Mouse (Mus musculus): ENCODE measurements around the gene Vax2.

The Vax2 gene

DNA sequence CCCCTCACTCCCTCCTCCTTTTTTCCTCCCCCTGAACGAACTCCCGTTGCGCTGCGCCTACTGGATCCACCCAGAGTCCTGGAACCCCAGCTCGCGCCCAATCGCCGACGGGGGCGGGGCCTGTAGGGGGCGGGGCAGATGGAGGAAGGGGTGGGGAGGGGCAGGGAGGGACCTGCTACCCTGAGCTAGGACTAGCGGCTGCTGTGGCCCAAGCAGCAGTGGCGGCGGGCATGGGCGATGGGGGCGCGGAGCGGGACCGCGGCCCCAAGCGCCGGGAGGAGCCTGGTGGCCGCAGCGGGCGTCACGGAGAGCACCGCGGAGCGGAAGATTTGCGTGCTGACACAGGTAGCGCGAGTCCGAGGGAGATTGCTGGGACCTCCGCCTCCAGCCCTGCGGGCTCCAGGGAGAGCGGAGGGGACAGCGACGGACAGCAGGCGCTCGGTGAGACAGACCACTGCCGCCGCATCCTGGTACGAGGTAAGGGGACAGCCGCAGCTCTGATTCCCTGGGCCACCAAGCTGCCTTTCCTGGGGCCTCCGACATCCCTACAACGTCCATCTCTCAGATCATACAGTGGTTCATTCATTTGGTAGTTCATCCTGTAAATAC, at the start of gene Vax2:
Gene Vax2, plus strand, starts transcription at position 198 of the 609 bp plus-strand sequence.
- DNase-seq (ENCODE audit: low spot score in 2 of 2) = no peak

DNA sequence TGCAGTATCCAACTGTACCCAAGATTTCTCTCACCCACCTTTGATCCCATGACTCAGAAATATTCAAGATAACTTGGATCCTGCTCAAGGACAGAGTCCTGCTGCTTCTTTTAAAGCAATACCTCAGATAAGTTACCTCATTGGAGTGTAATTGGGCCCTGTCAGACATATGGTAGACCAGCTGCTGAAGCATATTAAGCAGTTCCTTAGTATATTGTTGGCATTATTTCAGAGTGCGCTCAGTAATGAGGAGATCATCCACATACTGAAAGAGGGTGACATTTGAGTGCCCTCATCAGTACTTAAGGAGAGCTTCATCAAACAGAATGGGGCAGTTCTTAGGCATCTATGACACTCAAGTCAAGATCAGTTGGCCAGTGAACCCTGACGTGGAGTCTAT, 46.1 kb upstream of the Vax2 start:
- DNase-seq (ENCODE audit: low spot score in 2 of 2) = no peak

DNA sequence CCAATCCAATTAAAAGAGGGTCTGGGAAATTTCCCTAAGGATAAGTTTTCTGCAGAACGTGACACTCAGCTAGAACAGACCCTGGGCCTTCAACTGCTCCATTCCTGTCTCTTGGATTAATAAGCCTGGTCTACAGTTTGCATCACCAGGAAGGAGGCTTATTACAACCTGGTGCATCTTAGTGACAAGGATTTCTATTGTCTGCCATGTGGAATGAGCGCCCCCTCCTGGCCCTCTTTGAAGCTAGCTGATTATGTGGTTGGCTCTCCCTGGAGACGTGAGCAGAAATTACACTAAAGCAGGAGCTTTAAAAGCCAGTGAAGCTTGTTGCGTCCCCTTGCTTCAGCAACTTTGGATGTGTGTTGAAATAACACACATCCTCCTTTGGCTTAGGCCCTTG, 37.7 kb upstream of the Vax2 start:
- peak; percentile 65 to 74 for DNase-seq (ENCODE audit: low spot score in 2 of 2)

DNA sequence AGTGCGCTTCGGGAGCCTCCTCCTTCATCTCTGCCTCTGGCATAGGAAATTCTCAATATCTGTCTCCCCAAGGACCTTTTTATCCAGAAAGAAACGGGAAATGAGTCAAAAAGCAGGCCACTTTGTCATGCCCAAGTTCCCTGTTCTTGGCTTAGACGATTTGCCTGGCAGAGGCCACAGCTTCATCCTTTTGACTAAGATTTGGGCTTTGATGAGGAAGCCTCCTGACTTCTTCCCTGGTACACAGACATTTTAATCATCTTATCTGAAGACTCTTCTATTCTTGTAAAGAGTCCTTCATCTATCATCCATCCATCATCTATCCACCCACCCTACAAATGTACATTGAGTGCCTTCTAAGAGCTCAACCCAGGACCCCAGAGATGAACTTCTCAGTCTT, 33.3 kb upstream of the Vax2 start, which contains the start of gene Cd207:
Gene Cd207, minus strand, starts transcription at position 101 of the 400 bp plus-strand sequence.
- DNase-seq (ENCODE audit: low spot score in 2 of 2) = no peak

DNA sequence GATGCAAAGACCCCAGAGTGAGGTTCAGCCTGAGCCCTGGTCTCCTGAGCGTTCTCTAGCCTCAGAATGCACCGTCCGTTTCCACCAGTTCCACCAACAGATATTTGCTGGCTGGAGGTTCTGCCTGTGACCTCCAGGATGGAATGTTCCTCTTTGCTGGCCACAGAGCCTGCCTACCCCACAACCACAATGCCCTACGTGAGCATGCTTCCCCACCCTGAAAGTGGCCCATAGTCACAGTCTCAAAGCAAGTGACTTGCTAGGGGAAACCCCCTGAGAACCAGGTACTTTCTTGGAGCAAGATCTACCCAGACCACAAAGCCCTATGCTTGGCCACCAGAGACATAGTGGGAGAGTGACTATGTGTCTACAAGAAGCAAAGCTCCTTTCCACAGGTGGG, 21.7 kb upstream of the Vax2 start:
- no peak for DNase-seq (ENCODE audit: low spot score in 2 of 2)

DNA sequence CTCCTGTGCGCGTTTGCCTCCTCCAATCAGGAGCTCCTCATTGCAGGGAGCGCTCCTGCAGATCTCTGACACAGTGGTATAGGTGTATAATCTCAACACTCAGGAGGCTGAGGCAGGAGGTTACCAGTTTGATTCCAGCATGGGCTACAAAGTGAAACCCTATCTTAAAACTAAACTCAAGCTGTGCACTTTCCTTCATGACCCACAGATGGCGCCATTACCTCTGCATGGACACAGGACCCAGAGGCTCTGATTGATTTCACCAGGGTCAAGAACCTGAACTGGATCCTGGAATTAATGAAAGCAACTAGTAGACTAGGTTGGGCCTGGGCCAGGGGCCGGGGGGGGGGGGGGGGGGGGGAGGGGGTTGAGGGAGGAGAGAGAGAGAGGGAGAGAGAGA, 20.8 kb upstream of the Vax2 start:
- DNase-seq (ENCODE audit: low spot score in 2 of 2) = no peak

DNA sequence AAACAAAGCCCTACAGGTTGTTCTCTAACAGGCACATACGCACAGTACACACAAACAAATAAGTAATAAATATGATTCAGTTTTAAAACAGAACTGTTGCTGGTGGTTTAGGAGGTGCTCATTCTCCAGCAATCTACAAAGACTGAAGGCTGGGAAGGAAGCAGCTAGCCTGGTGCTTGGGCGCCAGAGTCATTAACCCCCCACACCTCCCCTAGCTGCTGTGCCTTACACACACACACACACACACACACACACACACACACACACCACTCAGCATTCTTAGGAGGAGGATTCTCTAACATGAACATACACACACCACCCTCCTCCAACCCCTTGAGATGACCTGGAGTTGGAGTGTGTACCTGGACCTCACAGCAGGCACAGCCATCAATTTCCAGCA, 20.1 kb upstream of the Vax2 start:
- no peak for DNase-seq (ENCODE audit: low spot score in 2 of 2)

DNA sequence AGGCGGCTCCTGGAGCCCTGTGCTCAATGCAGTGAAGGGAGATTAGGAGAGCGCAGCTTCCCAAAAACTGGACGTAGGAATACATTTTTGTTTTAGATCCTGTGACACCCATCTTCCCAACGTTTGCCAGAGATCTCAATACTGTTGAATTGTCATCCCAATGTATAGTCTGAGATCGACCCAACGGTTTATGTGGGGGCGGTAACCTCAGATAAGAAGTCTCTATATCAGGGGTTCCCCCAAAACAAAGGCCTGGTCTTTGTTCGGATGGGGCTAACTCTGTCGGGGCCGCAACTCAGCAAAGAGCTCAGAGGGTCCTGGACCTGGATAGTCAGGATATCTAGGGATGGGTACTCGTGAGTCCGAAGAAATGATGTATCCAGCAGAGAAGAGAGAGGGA, 18.1 kb upstream of the Vax2 start:
- no peak for DNase-seq (ENCODE audit: low spot score in 2 of 2)

DNA sequence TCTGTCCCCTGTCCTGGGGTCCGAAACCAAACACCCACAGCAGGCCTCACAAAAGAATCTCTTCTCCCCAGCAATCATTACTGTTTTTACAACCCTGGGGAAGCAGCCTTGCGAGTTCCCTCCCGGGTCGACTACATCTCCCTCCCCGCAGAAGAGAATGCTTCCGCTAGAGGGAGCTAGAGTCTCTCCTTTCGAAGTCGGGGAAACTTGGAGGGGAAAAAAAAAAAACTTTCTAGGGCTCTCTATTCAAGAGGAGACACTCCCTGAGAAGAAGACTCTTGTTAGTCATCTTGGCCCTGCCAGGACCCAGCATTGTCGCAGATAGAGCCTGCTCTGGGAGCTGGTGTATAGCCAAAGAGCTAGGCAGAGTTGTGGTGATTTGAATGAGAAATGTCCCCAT, 17.2 kb upstream of the Vax2 start:
- no peak for DNase-seq (ENCODE audit: low spot score in 2 of 2)

DNA sequence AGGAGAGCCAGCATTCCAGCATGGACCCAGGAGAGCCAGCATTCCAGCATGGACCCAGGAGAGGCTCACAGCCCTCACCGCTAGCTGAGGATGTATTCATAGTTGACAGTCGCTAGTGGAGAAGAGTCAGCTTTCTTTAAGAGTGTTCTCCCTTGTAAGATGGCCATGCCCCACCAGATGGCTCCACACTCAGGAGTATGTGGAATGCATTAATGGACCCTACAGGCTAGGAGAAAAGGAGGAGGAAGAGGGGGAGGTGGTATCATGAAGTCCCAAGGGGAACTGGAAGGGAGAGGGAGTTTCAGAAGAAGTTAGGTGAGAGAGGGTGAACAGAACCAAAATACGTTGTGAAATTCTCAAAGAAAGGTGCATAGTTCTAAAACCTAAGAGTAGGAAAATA, 15.3 kb upstream of the Vax2 start:
- DNase-seq (ENCODE audit: low spot score in 2 of 2) = no peak

DNA sequence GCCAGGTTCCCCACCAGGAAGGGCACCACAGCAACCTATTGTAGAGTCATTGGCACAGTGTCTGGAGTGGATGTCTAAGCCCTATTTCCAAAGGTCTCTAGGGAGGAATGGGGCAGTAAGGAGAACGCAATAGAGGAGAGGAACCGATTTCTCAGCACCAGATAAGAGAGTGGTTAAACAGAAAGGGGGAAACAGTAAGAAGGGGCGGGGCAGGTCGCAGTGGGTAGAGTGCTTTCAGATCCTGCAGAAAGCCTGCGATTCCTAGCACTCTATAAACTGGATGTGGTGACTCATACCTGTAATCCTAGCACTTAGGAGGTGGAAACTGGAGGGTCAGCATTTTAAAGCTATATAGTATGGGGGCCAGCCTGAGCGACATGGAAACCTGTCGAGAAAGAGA, 14.4 kb upstream of the Vax2 start:
- no peak for DNase-seq (ENCODE audit: low spot score in 2 of 2)

DNA sequence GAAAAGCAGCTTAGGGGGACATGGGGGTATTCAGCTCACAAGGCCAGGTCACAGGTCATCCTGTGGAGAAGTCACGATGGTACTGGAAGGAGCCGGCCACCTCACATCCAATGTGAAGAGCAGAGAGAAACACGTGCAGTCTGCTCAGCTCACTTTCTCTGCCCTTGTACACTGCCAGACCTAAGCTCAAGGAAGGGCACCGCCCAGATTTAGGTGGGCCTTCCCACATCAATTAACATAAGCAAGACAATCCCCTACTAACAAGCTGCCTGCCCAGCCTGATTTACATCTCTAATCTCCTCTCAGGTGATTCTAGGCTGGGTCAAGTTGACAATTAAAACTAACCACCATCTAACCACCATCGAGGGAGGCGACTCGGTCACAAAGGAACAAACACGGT, 13.1 kb upstream of the Vax2 start:
- DNase-seq (ENCODE audit: low spot score in 2 of 2) = no peak

DNA sequence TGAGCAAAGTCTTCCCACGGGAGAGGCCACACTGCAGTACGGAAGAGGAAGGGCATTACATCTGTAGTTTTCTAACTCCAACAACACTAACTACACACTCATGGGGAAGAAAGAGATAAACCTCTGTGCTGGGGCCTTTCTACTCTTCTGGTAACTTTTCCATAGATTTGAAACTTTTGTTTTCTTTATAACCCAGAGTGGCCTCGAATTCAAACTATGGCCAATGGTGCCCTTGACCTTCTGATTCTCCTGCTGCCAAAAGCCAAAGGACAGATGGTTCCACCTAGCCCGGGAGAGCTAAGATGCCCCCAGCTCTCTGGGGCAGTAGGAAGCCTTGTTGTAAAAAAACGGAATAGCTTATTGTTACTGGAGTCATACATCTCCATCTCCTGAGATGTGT, 11.1 kb upstream of the Vax2 start:
- DNase-seq (ENCODE audit: low spot score in 2 of 2) = no peak

DNA sequence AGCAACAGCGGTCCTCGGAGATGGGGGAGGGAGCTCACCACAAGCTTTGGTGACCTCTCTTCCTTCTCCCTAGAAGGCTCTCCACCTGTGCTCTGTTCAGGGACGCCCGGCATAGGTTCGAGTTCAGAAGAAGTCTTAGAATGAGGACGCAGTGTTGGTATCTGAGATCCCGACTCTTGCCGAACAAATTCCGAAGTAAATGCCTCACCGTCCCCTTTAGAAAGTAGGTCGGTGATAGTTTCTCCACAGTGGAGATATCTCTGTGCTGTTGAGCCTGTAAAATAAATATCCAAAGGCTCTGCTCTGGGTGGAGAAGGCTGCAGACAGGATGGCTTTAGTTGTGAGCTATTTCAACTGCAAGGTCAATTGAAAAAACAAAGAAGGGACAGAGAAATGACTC, 10.1 kb upstream of the Vax2 start:
- no peak for DNase-seq (ENCODE audit: low spot score in 2 of 2)

DNA sequence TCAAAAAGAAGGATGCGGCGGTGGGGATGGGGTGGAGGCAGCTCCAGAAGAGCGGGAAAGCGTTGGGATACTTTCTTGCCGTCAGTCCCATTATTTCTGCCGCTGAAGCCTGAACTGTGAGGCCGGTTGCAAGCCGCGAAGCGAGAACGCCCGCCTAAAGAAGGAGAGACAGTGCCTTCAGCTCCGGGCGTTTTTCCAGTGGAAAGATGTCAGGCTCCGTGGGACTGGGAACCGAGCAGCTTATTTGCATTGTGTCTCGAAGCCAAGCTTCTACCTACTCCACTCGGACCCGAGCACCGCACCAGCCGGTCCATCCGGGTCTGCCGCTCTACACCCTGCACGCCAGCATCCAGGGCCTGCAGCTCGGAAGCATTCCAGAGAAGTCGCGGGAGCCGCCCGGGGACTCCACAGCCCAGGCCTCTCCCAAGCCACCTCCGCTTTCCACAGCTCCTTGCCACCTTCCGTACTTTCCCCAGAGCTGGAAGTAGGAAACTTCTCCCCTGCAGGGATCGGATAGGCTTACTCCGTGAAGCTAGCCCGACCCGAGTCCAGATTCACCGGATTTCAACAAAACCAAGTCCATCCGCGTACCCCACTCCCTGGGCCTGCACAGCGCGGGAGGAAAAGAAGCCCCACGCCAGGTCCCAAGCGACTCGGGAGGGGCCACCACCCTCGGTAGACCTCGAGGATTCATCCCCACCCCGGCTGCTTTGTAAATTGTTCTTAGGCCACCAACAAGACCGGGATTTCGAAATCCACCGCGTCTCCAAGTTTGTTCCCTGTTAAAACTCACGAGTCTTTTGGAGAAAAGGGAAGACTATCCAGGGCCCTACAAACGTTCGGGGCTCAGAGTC, 8.7 kb upstream of the Vax2 start:
- no peak for DNase-seq (ENCODE audit: low spot score in 2 of 2)

DNA sequence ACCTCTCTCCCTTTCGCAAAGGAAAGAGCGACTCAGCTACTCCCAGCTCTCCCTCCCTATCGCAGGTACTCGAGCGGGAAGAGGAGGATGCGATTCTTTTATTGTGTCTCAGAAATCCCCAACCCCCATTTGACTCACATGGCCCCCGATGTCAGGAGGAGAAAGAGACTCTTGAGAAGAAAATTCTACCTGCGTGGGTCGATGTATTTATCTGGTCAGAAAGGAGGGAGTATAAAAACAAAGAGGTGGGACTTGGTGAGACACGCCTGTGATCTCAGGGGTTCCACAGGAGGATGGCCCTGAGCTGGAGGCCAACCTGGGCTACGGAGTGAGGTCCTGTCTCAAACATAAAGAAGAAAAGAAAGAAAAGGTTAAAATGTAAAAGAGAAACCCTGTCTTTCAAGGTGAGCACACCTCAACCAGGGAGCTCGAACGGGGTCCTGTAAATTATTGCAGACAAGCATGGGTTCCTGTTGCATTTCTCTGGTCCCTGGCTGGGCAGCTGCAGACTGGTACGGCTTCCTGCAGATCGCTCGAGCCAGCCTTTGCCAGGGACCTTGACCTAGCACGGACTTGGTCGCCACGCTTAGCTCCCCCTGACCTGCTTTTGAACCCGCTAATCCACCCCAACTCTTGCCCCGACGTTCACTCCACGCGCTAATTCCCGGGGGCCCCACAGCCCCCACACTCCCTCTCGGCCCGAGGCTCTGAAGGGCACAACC, 7.9 kb upstream of the Vax2 start:
- DNase-seq (ENCODE audit: low spot score in 2 of 2) = no peak

DNA sequence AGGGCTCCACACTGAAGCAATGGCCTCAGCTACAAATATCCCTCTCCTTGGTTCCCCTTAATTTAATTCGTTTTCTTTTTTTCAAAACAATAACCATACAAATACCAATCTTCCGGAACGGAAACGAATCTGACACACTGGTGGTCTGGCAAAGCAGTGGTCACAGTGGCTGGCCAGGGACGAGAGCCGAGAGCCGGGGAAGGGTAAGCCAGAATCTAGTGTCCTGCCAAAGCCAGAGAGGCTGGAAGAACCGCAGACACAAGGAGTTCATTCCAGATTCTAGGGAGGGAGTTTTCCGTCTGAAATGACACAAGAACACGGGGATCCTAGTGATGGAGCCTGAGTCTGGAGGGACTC, 7.4 kb upstream of the Vax2 start:
- no peak for DNase-seq (ENCODE audit: low spot score in 2 of 2)

DNA sequence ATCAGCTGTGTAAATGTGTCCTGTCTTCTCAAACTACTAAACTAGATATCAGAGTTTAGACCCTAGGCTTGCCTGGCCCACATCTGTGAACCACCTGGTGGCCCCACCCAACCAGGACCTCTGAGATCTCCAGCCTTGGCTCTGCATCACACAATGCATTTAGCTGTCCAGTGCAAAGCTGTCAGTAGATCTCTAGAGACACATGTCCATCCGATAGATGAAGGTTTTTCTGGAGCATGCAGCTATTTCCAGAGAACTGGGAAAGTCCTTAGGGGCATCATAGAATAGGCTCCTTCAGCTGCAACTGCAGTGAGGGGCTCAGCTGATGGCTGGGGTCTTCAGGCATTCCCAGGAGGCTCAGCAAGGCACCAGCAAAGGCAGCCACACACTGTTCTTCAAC, 6.8 kb upstream of the Vax2 start:
- no peak for DNase-seq (ENCODE audit: low spot score in 2 of 2)

DNA sequence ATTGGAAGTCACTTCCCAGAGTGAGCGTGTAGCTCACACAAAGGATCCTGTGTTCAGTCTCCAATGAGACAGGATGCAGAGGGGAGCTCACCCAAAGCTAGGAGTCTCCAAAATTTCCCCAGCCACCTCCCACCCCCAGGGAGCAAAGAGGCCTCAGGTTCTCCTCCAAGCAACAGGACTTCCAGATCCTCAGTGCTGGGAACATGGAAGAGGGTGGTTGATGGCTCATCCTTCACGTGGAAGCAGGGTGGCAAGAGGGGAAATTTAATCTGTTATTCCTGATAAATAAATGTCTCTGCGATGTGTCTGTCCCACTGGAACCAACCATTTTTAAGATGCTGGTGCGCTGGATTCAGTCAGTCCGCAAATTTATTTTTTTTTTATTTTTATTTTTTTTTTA, 6.4 kb upstream of the Vax2 start:
- no peak for DNase-seq (ENCODE audit: low spot score in 2 of 2)

DNA sequence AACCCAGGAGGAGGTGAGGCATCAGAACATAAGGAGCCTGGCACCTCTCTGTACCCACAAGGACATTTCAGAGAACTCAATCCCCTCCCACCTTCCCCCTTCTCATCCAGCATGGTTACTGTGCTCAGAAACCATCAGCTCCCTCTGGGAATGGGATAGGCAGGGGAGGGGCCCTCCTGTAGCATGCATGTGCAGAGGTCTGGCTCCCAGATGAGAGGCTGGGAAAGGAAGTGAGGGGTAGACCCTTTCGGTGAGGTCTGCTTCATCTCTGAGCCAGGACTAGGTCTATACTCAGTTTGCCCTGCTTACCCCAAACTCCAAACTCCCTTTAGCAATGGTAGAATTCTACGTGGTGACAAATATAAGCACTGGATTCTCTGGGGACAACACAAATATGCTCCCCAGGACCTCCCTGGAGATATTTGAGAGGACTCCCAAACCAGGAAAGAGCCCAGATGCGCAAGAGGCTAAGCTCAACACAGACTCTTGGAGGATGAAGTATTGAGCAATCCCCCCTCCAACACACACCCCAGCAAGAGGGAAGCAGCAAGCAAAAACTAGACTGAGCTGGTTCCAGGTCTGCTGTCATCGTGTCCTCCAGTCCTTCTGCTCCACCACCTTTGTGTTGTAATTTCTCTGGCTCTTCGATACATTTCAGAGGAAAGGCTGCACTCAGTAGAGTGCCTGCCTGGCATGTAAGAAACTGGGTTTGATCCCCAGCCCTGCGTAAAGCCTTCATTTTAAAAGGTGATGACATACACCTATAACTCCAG, 3.1 kb upstream of the Vax2 start:
- DNase-seq (ENCODE audit: low spot score in 2 of 2) = no peak

DNA sequence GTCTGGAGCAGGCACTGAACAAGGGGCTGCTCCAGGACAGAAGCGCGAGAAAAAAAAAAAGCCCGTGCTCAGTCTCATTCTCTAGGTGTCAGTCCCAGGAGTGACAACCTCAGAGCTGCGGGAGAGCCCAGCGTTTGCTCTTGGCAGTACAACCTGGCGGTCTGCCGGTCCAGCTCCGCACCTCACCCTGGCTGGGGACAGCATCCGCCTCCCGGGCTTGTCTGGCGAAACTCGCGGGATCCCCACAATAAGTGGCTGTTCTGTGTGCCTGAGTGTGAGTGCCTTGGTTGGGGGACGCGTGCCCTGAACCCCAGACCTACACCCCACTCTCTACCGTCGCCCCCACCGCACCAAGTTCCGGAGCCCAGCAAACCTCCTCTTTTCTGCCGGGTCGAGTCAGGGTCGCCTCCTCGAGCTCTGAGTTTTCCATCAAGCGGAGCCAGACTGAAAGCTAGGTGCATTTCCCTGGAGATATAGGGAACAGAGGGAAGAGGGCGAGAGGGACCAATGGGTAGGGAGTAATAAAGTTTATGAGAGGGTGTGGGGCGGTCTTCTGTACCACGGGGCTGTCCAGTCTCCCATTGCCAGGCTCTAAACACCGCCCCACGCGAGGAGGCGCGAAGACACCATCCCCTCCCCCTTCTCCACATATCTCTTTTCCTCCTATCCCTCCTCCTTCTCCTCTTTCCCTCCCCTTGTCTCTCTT, 550 bp upstream of the Vax2 start:
- no peak for DNase-seq (ENCODE audit: low spot score in 2 of 2)

All from frontal cortex, postnatal 25 days (tissue).